30 mouse cellular contexts compared by ENCODE assay signal in genomic region chr4:58516221-58516620, GRCm38 (mm10). TPM values are rescaled to one million over a fixed set of nuclear protein-coding genes. Genes with fewer than 3 reads are reported as not detected.
DNase-seq lines count a peak whose midpoint lies in the region; ATAC-seq and TF ChIP-seq lines count a peak whose summit lies in the region.
"Had no signal": no experiment of that assay in that cellular context is flagged by ENCODE, and none has a peak within 500 bp of the region (broad histone marks: within the 10 kb centered on the region; RNA-seq: fewer than 3 reads in every experiment).

No protein-coding gene starts in this region.

- TF ChIP-seq POLR2A in limb, embryonic 14.5 days (IDR thresholded peaks at IDR 0.05; ENCODE audit: borderline replicate concordance, extremely low read depth, insufficient read depth, insufficient read length) = no peak

- no peaks in the 10 kb centered on the region for H3K36me3 ChIP-seq in intestine, embryonic 14.5 days (ENCODE audit: control insufficient read depth, insufficient read depth, low read length)
- H3K36me3 ChIP-seq in intestine, embryonic 16.5 days (ENCODE audit: control insufficient read depth, insufficient read depth, low read length) = no peaks in the 10 kb centered on the region
- no peaks in the 10 kb centered on the region for H3K36me3 ChIP-seq in embryonic facial prominence, embryonic 15.5 days
- no peaks in the 10 kb centered on the region; the same call in 1 of the 2 replicates for H3K36me3 ChIP-seq in limb, embryonic 14.5 days (ENCODE audit: control insufficient read depth, insufficient read depth, low read length)
- H3K36me3 ChIP-seq: heart, embryonic 15.5 days; intestine, embryonic 15.5 days; liver, embryonic 15.5 days; midbrain, embryonic 10.5 days; neural tube, embryonic 12.5 days had no signal

- H3K27me3 ChIP-seq in intestine, embryonic 14.5 days (replicated peaks; ENCODE audit: control insufficient read depth, insufficient read depth, low read length) = no peaks in the 10 kb centered on the region
- H3K27me3 ChIP-seq in intestine, embryonic 16.5 days (replicated peaks; ENCODE audit: control insufficient read depth, insufficient read depth, low read length) = no peaks in the 10 kb centered on the region
- H3K27me3 ChIP-seq in embryonic facial prominence, embryonic 15.5 days = no peaks in the 10 kb centered on the region
- H3K27me3 ChIP-seq in limb, embryonic 14.5 days (ENCODE audit: control insufficient read depth, insufficient read depth, low read length) = no peaks in the 10 kb centered on the region
- H3K27me3 ChIP-seq: heart, embryonic 15.5 days; intestine, embryonic 15.5 days; liver, embryonic 15.5 days; neural tube, embryonic 12.5 days had no signal

- peaks cover 16% of the 10 kb centered on the region; the same call in 1 of the 2 replicates for H3K4me1 ChIP-seq in intestine, embryonic 14.5 days (replicated peaks; ENCODE audit: control insufficient read depth, insufficient read depth, low read length)
- H3K4me1 ChIP-seq in intestine, embryonic 16.5 days (ENCODE audit: control insufficient read depth, insufficient read depth, low read length) = peaks cover 19% of the 10 kb centered on the region
- H3K4me1 ChIP-seq in embryonic facial prominence, embryonic 15.5 days = peaks cover 13% of the 10 kb centered on the region
- peaks cover 37% of the 10 kb centered on the region for H3K4me1 ChIP-seq in limb, embryonic 14.5 days (ENCODE audit: control insufficient read depth, insufficient read depth, low read length)
- H3K4me1 ChIP-seq: intestine, embryonic 15.5 days; liver, embryonic 15.5 days; neural tube, embryonic 12.5 days had no signal

- H3K9ac ChIP-seq in intestine, embryonic 14.5 days (ENCODE audit: low read length) = no peak overlapping the region
- no peak overlapping the region for H3K9ac ChIP-seq in intestine, embryonic 16.5 days (ENCODE audit: low read depth, low read length)
- no peak overlapping the region for H3K9ac ChIP-seq in embryonic facial prominence, embryonic 15.5 days
- no peak overlapping the region for H3K9ac ChIP-seq in limb, embryonic 14.5 days (ENCODE audit: low read depth, low read length, severe bottlenecking)
- H3K9ac ChIP-seq: heart, embryonic 15.5 days; intestine, embryonic 15.5 days; liver, embryonic 15.5 days; neural tube, embryonic 12.5 days had no signal

- no peak overlapping the region for H3K4me3 ChIP-seq in intestine, embryonic 14.5 days (ENCODE audit: low read depth, low read length)
- no peak overlapping the region for H3K4me3 ChIP-seq in intestine, embryonic 16.5 days (ENCODE audit: low read length)
- no peak overlapping the region for H3K4me3 ChIP-seq in embryonic facial prominence, embryonic 15.5 days (replicated peaks)
- no peak overlapping the region for H3K4me3 ChIP-seq in limb, embryonic 14.5 days (replicated peaks; ENCODE audit: low read length)
- H3K4me3 ChIP-seq: erythroblast, embryonic 14.5 days; heart, embryonic 15.5 days; intestine, embryonic 15.5 days; liver, embryonic 15.5 days; midbrain, embryonic 10.5 days; myocyte; neural tube, embryonic 12.5 days had no signal

- DNase-seq in intestine, embryonic 14.5 days (ENCODE audit: low spot score) = no peak
- peak; percentile 24 for DNase-seq in NIH3T3 (ENCODE audit: low read depth)
- DNase-seq in limb, embryonic 14.5 days (ENCODE audit: low spot score) = peak; percentile 63
- no peak for DNase-seq in spleen, postnatal 10 days (ENCODE audit: low spot score in 2 of 2)
- DNase-seq in thymus, postnatal 14 days = no peak
- DNase-seq in layer of hippocampus, adult 11-12 months (ENCODE audit: low spot score) = no peak
- DNase-seq: adrenal gland, adult 2 months; adrenal gland, postnatal 36 days; cerebellum, adult 18-20 months; cerebellum, postnatal 10 days; gastrocnemius, postnatal 10 days; kidney, adult 8-10 months; kidney, postnatal 4 days; lung, postnatal 14 days; right cerebral cortex, adult 18-20 months; right cerebral cortex, postnatal 4 days; thymus, postnatal 4 days had no signal

- no peak for ATAC-seq in intestine, embryonic 14.5 days (replicated peaks; ENCODE audit: low FRiP score, low TSS enrichment, low read depth)
- no peak for ATAC-seq in intestine, embryonic 16.5 days
- no peak for ATAC-seq in embryonic facial prominence, embryonic 15.5 days (ENCODE audit: insufficient number of reproducible peaks, low FRiP score, low TSS enrichment, low read depth)
- no peak for ATAC-seq in limb, embryonic 14.5 days (ENCODE audit: low FRiP score, low read depth)
- ATAC-seq: CD4-positive, CD25-positive, alpha-beta regulatory T cell, adult 4 months; forebrain, embryonic 16.5 days; hindbrain, embryonic 16.5 days; intestine, embryonic 15.5 days had no signal

- H3K9me3 ChIP-seq in intestine, embryonic 14.5 days (ENCODE audit: control insufficient read depth, low read length) = no peaks in the 10 kb centered on the region
- H3K9me3 ChIP-seq in intestine, embryonic 16.5 days (ENCODE audit: control insufficient read depth, low read length) = no peaks in the 10 kb centered on the region
- H3K9me3 ChIP-seq in embryonic facial prominence, embryonic 15.5 days (replicated peaks) = no peaks in the 10 kb centered on the region
- no peaks in the 10 kb centered on the region for H3K9me3 ChIP-seq in limb, embryonic 14.5 days (ENCODE audit: control insufficient read depth, low read length)
- H3K9me3 ChIP-seq: heart, embryonic 15.5 days; intestine, embryonic 15.5 days; liver, embryonic 15.5 days; midbrain, embryonic 10.5 days; neural tube, embryonic 12.5 days had no signal

- no peak overlapping the region for H3K4me2 ChIP-seq in intestine, embryonic 14.5 days (ENCODE audit: low read length)
- H3K4me2 ChIP-seq in intestine, embryonic 16.5 days (ENCODE audit: low read depth, low read length) = no peak overlapping the region
- H3K4me2 ChIP-seq in embryonic facial prominence, embryonic 15.5 days (replicated peaks) = no peak overlapping the region
- no peak overlapping the region for H3K4me2 ChIP-seq in limb, embryonic 14.5 days (replicated peaks; ENCODE audit: low read depth, low read length, severe bottlenecking)
- H3K4me2 ChIP-seq: heart, embryonic 15.5 days; intestine, embryonic 15.5 days; liver, embryonic 15.5 days; neural tube, embryonic 12.5 days had no signal

- 0 out of 2 replicates have a peak overlapping the region, but pooled peaks have one; percentile 16 for H3K27ac ChIP-seq in intestine, embryonic 14.5 days (ENCODE audit: low read depth)
- H3K27ac ChIP-seq in intestine, embryonic 16.5 days (ENCODE audit: low read length) = no peak overlapping the region
- H3K27ac ChIP-seq in embryonic facial prominence, embryonic 15.5 days (replicated peaks) = peak overlapping the region; percentile 72
- H3K27ac ChIP-seq in limb, embryonic 14.5 days (replicated peaks; ENCODE audit: low read depth, low read length) = no peak overlapping the region
- H3K27ac ChIP-seq: heart, embryonic 15.5 days; intestine, embryonic 15.5 days; kidney, postnatal 0 days; liver, embryonic 15.5 days; midbrain, embryonic 10.5 days; neural tube, embryonic 12.5 days had no signal

- 42% methylated on average over 5 of the region's 5 CpGs for WGBS in intestine, embryonic 14.5 days
- 58% methylated on average over 5 of the region's 5 CpGs for WGBS in intestine, embryonic 16.5 days
- 27% methylated on average over 5 of the region's 5 CpGs for WGBS in embryonic facial prominence, embryonic 15.5 days
- 39% methylated on average over 5 of the region's 5 CpGs for WGBS in limb, embryonic 14.5 days

RNA-seq across cellular contexts. Expression of gene Lpar1, which starts 37.5 kb away (rescaled TPM):
- polyA plus RNA-seq in intestine, embryonic 14.5 days (2014; fragmentation: Nextera tagmentation; extraction: Ambion mirVana) = 57.0 and 66.2 TPM in 2 replicates
- polyA plus RNA-seq in intestine, embryonic 16.5 days (2015; fragmentation: Nextera tagmentation; extraction: Ambion mirVana) = 53.4 and 54.1 TPM in 2 replicates
- polyA plus RNA-seq in embryonic facial prominence, embryonic 15.5 days (2015; fragmentation: Nextera tagmentation; extraction: Ambion mirVana) = 90.5 and 91.8 TPM in 2 replicates
- polyA plus RNA-seq in limb, embryonic 14.5 days (2012; rRNA removed) = 90.8 and 114 TPM in 2 replicates
- 161 and 187 TPM in 2 replicates for polyA plus RNA-seq in limb, embryonic 14.5 days (2014; fragmentation: Nextera tagmentation; extraction: Ambion mirVana)
- polyA plus RNA-seq: CD4-positive, CD25-positive, alpha-beta regulatory T cell, adult 4 months had no signal

Comparison
In these comparisons a context has a peak if more than half of its experiments do, and no peak if none do; other contexts are left out.
1. H3K27ac ChIP-seq: peak in intestine, embryonic 14.5 days (single experiment) and embryonic facial prominence, embryonic 15.5 days (single experiment); none in intestine, embryonic 16.5 days (single experiment) and limb, embryonic 14.5 days (single experiment).
2. DNase-seq: peak in NIH3T3 (single experiment) and limb, embryonic 14.5 days (single experiment); none in intestine, embryonic 14.5 days (single experiment), spleen, postnatal 10 days (0 of 2), thymus, postnatal 14 days (single experiment) and layer of hippocampus, adult 11-12 months (single experiment).